Mouse (Mus musculus) cerebellum, postnatal 10 days (tissue): ENCODE measurements around the gene Tpgs1.
A peak's percentile ranks its signal among the peaks of the same experiment; 100 is the strongest.

ENCODE experiments used
- DNase-seq, 2 experiments: peaks; one replicate each; pipeline ENCODE4 v3.0.0; 2021; ENCODE audit warnings: mixed read lengths in 2 of 2

Tpgs1 gene

DNA sequence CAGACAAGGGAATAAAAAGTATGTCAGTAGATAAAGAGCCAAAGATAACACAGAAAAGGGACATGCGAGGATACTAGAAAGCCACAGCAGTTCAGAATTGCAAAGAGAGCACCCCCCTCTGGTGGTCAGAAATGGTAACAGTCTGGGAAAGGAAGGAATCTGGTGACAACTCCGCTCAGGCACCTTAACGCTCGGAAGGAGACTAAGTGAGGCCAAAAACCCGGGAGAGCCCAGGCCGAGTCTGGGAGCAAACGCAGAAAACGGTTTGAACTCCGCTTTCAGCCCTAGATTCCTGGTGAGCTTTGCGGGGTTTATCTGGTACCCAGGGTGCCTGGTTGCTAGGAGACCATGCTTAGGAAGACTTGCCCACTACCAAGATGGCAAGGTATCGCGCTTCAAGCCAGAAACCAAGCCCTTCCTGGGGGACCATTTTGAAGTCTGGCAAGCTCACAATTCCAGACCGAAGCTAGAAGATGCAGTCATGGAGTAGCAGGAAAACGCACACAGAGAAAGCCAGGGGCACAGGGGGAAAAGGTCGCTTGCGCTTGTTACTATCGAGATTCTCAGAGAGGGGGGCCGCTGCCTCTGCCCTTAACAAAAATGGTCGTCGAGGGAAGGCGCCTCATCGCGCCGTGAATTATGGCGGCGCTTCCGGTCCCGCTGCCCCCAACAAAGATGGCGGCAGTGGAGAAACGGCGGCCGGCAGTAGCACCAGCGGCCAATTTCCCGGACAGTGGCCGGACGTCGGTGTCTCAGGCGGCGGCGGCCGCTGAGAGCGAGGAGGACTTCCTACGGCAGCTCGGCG lies at the start of gene Tpgs1:
Tpgs1 (plus strand) TSS at position 599 of the 805 bp plus-strand sequence.
- peak; percentile 95 to 98 for DNase-seq

- peak; percentile 71 to 77 for DNase-seq
Observed at GRCm38 (mm10) chr10:79623950-79624349, 45.2 kb upstream of the Tpgs1 start.

- peak; percentile 70 to 78 for DNase-seq
Observed at GRCm38 (mm10) chr10:79625398-79625797, 43.8 kb upstream of the Tpgs1 start.

DNA sequence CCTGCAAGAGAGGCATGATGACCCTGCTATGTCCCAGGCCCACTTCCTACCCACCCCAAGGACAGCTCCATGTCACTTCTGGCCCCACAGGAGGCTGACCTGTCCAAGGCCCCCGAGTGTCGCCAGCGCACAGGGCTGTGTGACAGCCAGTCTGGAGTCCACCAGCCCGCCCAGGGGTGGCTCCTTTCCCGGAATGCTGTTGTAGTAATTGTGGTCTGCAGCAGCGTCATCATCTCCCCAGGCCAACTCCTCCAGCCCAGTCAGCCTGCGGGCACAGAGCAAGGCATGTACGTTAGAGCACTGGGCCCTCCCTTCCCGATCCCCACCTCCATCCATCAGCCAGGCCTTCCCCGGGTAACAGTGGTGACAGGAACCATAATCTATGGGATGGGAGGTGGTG lies 43.0 kb upstream of the Tpgs1 start:
- DNase-seq, result peak in 1 of 2 experiments; percentile 51

DNA sequence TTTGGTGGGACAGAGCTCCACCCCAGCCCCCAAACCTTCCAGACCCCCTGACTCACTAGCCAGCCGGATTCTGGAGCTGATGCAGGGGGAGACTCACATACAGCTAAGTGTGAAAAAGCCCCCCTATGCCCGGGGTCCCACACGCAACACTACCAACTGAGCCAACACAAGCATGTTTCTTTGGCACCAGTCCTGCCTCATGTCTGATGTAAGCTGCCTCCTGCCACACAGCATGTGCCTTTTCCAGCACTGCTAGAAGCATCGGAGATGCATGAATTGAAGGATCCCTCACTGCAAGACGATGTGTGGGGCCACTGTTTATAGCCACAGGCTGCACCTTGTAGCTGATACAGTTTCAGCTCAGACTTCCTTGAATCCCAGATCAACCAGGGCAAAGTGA lies 40.8 kb upstream of the Tpgs1 start:
- DNase-seq, result peak; percentile 70 to 75

DNA sequence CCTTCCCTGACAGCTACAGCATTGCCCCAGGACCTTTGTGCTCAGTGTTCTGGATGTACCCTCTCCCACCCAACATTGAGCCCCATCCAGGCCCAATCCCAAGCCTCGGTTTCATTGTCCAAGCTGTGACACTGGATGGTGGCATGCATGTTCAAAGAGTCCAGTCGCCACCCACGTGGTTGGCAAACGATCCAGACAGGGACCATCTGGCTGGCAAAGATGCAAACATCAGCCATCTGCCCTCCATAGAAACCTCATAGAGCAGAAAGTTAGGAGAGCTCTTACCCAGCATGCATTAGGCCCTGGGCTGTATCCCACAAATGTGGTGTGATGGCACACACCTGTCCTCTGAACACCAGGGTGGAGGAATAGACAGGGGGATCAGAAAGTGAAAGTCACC lies 37.7 kb upstream of the Tpgs1 start:
- peak; percentile 90 to 93 for DNase-seq

GRCm38 (mm10) chr10:79633006-79633777 lies 36.0 kb upstream of the Tpgs1 start:
- DNase-seq, result no peak

DNA sequence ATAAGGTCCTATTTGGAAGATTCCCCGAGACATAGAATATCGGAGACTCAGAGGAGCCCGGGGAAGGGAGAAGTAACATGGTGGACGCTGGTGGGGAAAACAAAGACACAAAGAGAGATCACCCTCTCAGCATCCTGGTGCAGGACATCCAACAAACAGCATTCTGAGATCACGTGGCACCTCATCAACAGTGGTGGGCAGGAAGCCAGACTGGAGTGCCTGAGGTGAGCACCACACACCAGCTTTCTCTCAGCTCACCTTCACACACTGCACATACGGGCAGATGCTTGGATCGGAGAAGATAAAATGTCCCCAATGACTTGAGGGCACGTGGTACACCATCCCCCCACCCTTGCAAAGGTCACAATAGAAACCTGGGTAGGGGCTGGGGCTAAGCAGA lies 32.9 kb upstream of the Tpgs1 start:
- DNase-seq, result peak; percentile 63 to 64

DNA sequence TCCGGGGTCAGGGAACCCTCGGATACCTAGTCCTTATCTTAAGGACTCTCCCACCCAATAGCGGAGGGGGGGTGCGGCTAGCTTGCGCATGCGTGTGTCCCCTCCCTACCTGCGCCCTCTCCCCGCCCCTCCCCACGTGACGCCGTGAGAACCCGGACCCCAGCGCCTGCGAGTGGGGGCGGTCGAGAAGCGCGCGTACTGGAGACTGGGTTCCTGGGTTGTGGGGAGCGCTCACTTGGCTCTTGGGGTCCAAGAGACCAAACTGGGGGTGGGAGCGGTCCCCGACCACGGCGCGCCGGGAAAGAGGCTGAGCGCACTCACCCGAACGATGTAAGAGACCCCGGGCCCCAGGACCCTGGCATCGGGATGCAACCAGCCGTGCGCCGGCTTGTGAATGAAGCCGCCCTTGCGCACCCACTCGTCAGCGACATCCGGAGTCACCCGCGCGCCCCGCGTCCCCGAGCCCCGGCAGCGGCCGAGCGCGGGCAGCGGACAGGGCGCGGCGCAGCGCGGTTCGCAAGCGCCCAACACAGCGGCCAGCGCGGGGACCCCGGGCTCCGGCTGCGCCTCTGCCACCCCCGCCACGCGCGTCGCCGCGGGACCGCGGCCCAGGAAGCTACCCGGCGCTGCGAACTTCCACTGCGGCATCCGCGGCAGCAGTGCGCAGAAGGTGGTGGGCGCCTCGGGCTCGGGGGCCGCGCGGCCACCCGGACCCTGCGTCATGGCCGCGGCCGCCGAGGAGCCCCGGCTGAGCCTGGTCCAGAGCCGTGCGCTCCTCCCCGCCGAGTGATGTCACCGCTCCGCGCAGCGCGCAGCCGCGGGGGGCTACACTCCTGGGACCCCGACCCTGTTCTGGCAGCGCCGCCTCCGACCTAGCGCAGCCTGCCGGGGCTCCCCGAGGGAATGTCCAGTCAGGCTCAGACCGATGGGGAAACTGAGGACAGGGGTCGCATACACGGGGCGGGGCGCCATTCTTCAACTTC lies 31.8 kb upstream of the Tpgs1 start, which contains the start of gene Shc2:
Shc2 (minus strand) TSS at position 791 of the 983 bp plus-strand sequence.
- peak; percentile 96 to 98 for DNase-seq

DNA sequence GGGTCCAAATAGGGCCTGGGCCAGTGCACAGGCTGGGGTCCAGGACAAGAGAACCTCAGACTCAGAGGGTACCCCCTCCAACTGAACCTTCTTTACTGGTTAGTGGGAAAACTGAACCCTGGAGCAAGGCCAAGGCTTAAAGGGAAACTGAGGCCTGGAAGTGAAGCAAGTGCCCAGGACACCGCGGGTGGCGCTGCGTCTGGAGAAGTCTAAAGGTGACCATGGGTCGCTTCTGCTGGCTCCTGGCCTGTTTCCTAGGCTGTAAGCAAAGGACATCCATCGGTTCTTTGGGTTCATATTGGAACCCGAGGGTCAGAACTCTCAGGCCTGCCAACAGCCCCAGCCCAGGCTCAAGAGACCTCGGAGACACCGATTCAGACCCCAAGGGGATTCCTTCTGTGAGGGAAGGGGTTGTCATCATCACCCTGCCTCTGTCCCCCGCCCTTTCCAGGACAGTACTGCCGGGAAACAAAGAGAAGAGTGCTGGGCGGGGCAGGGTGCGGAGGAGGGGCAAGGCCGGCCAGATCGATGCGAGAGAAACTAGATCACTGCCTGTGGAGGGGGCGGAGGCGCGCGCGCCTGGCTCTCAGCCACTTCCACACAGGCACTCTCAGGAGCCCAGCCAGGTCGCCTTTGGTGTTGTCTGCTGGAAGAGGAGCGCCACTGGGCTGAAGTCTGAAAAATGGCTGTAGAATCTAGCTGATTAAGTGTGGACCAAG lies 30.5 kb upstream of the Tpgs1 start:
- DNase-seq, result peak; percentile 84 to 92

GRCm38 (mm10) chr10:79645711-79646110 lies 23.5 kb upstream of the Tpgs1 start, which contains the start of gene Odf3l2:
Gene Odf3l2 (minus strand): TSS chr10:79645738.
- peak in 1 of 2 experiments; percentile 18 for DNase-seq

DNA sequence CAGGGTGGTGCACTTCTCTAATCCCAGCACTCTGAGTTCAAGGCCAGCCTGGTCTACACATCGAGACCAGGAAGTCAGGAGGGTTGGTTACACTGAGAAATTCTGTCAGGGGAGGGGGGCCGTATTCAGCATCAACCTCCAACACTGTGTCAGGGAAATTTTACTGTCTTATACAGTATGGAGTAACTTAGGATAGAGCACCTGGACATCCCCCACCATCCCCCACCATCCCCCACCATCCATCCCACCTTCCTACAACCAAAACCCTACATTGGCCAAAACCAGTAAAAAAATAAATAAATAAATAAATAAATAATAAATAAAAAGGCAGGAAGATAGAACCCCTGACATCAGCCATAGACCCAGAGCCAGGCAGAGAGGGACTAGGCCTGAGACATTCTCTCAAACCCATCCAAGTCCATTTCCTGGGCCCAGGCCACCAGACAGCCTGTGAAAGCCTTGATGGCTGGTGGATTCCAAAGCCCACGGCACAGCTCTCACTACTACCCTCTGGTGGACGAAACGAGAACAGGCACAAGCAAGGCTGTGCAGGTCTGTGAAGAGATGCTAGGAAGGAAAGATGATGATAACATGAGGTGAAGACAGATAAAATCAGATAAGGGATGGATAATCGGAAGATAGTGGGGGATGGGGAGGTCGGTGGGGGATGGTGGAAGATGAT lies 20.0 kb upstream of the Tpgs1 start:
- peak; percentile 94 to 97 for DNase-seq

- DNase-seq, result no peak
Observed at GRCm38 (mm10) chr10:79652789-79653188, 16.4 kb upstream of the Tpgs1 start.

GRCm38 (mm10) chr10:79654946-79655395 lies 14.2 kb upstream of the Tpgs1 start:
- peak in 1 of 2 experiments; percentile 33 for DNase-seq

GRCm38 (mm10) chr10:79658829-79659228 lies 10.3 kb upstream of the Tpgs1 start:
- peak in 1 of 2 experiments; percentile 35 for DNase-seq

- peak in 1 of 2 experiments; percentile 58 for DNase-seq
Observed at GRCm38 (mm10) chr10:79660298-79660697, 8.9 kb upstream of the Tpgs1 start.

GRCm38 (mm10) chr10:79661861-79662260 lies 7.3 kb upstream of the Tpgs1 start:
- DNase-seq, result peak in 1 of 2 experiments; percentile 22

DNA sequence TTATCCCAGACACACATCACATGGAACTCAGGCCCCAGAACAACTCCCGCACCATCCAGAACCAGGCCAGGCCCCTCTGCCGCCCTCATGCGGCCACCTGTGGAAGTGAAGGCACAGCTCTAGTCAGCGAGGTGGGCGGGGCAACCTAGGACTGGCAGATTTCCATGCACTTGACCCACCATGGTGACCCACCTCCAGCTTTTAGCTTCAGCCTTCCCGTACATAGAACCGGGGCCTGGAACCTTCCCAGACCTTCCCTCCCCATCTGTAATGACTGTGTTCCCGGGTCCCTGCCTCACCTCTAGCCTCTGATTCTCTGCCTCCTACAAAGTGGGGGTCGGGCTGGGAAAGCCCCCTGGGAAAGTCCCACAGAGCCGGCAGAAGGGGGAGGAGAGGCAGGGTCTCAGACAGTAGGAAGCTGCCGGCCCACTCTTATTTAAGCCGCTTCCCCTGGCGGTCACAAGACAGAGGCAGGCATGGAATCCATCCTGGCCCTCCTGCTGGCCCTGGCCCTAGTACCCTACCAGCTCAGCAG lies 5.0 kb upstream of the Tpgs1 start, which contains the start of gene Madcam1:
Madcam1 (plus strand) TSS at position 429 of the 535 bp plus-strand sequence.
- peak; percentile 91 to 94 for DNase-seq

DNA sequence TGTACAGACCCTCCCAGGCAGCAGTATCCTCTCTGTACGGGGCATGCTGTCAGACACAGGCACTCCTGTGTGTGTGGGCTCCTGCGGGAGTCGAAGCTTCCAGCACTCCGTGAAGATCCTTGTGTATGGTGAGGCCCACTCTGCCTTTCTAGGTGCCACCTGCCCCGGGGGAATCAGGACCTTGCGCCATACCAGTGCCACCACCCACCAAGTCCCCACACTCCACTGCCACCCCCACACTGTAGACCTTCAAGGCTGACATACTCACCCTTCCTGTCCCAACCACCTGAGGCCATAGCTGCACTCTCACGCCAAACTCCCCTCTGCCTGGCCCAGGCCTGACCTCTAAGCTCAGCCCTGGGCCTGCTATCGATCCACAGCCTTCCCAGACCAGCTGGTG lies 4.1 kb upstream of the Tpgs1 start:
- DNase-seq, result no peak

GRCm38 (mm10) chr10:79666493-79666892 lies 2.7 kb upstream of the Tpgs1 start:
- DNase-seq, result no peak
